Mouse (Mus musculus) hindbrain, embryonic 14.5 days (tissue): ENCODE results near the gene Plxdc1. TPM values are rescaled to one million over a fixed set of nuclear protein-coding genes. Genes with fewer than 3 reads are reported as not detected.

Source experiments
- ATAC-seq: fragments of 200-750 bp; cut with Nextera tagmentation; 2 replicates; pipeline ENCODE4 v1.8.0; 2017; ENCODE audit warnings: moderate number of reproducible peaks, mild to moderate bottlenecking, moderate TSS enrichment, moderate library complexity; ENCODE audit not compliant: low FRiP score
- DNase-seq: peaks from one replicate; pipeline ENCODE4 v3.0.0-alpha.2; 2015; ENCODE audit warnings: low spot score
- H3K27ac ChIP-seq: fragments of 300-500 bp; sonication (generic); 2 replicates; pipeline ENCODE4 v1.5.1; 2014; ENCODE audit warnings: mild to moderate bottlenecking, moderate library complexity
- H3K27me3 ChIP-seq: fragments of 300-500 bp; sonication (generic); 2 replicates; pipeline ENCODE4 v1.6.1; 2014; ENCODE audit warnings: mild to moderate bottlenecking, low read length, mixed read lengths; ENCODE audit not compliant: control insufficient read depth, insufficient read depth
- H3K36me3 ChIP-seq: fragments of 300-500 bp; sonication (generic); replicated peaks from 2 replicates; pipeline ENCODE4 v1.6.1; 2014; ENCODE audit not compliant: control insufficient read depth, insufficient read depth
- H3K4me1 ChIP-seq: fragments of 300-500 bp; sonication (generic); replicated peaks from 2 replicates; pipeline ENCODE4 v1.6.1; 2014; ENCODE audit warnings: antibody characterized with exemption, low read length, mixed read lengths; ENCODE audit not compliant: control insufficient read depth, insufficient read depth
- H3K4me2 ChIP-seq: fragments of 300-500 bp; sonication (generic); replicated peaks from 2 replicates; pipeline ENCODE4 v1.6.1; 2014; ENCODE audit warnings: mild to moderate bottlenecking, moderate library complexity
- H3K4me3 ChIP-seq: fragments of 300-500 bp; sonication (generic); replicated peaks from 2 replicates; pipeline ENCODE4 v1.5.1; 2014; ENCODE audit warnings: mild to moderate bottlenecking, low read length
- H3K9ac ChIP-seq: fragments of 300-500 bp; sonication (generic); 2 replicates; pipeline ENCODE4 v1.6.1; 2014
- H3K9me3 ChIP-seq: fragments of 300-500 bp; sonication (generic); 2 replicates; pipeline ENCODE4 v1.6.1; 2016; ENCODE audit warnings: low read length; ENCODE audit not compliant: control insufficient read depth
- WGBS: fragments of 180-500 bp; shearing (Covaris S2); extraction: QIAGEN DNeasy Blood & Tissue Kit; methylation state at CpG from one replicate; pipeline ENCODE4 v1.1.7; 2014; 5-methylcytosine and 5-hydroxymethylcytosine counted together
- microRNA-seq: library from miRNA; unstranded; fragments of <30 nt; microRNA quantifications from one replicate; pipeline ENCODE4, GENCODE M21; 2016
- polyA plus RNA-seq: library from polyadenylated mRNA; unstranded; fragments of >200 nt; fragmentation: Nextera tagmentation; extraction: Ambion mirVana; gene quantifications from 2 replicates; pipeline ENCODE4 v1.2.1, GENCODE M21; 2014

Gene Plxdc1
- polyA plus RNA-seq, 1 experiment from 2014 or later = 0.90 TPM

GRCm38 (mm10) chr11:97884601-97885185, 101.6 kb downstream of the Plxdc1 start:
- Histone ChIP-seq H3K4me3 (peak overlapping the region; percentile 49), H3K4me2 (peak overlapping the region; percentile 57), H3K9ac (peak overlapping the region; percentile 29; the same call in 1 of the 2 replicates), H3K9me3 (no peaks in the 10 kb centered on the region), H3K27me3 (no peaks in the 10 kb centered on the region), H3K4me1 (no peaks in the 10 kb centered on the region), H3K27ac (peak overlapping the region; percentile 76), H3K36me3 (no peaks in the 10 kb centered on the region)
- DNase-seq (no peak), ATAC-seq (no peak)
- WGBS = 27% methylated on average over 7 of the region's 7 CpGs

GRCm38 (mm10) chr11:97883918-97884600, 102.2 kb downstream of the Plxdc1 start, which contains the start of gene Fbxo47:
Gene Fbxo47 (minus strand): TSS chr11:97884154.
- H3K4me2 ChIP-seq = peak within 1 kb of the TSS; percentile 57
- H3K4me1 ChIP-seq = no peaks in the 10 kb centered on the region
- DNase-seq = peak; percentile 98
- H3K9me3 ChIP-seq = no peaks in the 10 kb centered on the region
- ATAC-seq = peak; percentile 97
- H3K27me3 ChIP-seq = no peaks in the 10 kb centered on the region
- no peaks in the 10 kb centered on the region for H3K36me3 ChIP-seq
- peak within 1 kb of the TSS; percentile 53 for H3K9ac ChIP-seq
- H3K27ac ChIP-seq = peak within 1 kb of the TSS; percentile 76
- H3K4me3 ChIP-seq = peak within 1 kb of the TSS; percentile 49
- 0% methylated on average over 37 of the region's 37 CpGs for WGBS

GRCm38 (mm10) chr11:97883542-97883917, 102.7 kb downstream of the Plxdc1 start:
- H3K9me3 ChIP-seq = no peaks in the 10 kb centered on the region
- peak; percentile 70 for ATAC-seq
- H3K27me3 ChIP-seq = no peaks in the 10 kb centered on the region
- H3K4me2 ChIP-seq = peak overlapping the region; percentile 57
- DNase-seq = peak; percentile 57
- H3K36me3 ChIP-seq = no peaks in the 10 kb centered on the region
- peak overlapping the region; percentile 49 for H3K4me3 ChIP-seq
- H3K27ac ChIP-seq = peak overlapping the region; percentile 76; the same call in 1 of the 2 replicates
- 4% methylated on average over 26 of the region's 26 CpGs for WGBS
- no peaks in the 10 kb centered on the region for H3K4me1 ChIP-seq
- H3K9ac ChIP-seq = peak overlapping the region; percentile 53

DNA sequence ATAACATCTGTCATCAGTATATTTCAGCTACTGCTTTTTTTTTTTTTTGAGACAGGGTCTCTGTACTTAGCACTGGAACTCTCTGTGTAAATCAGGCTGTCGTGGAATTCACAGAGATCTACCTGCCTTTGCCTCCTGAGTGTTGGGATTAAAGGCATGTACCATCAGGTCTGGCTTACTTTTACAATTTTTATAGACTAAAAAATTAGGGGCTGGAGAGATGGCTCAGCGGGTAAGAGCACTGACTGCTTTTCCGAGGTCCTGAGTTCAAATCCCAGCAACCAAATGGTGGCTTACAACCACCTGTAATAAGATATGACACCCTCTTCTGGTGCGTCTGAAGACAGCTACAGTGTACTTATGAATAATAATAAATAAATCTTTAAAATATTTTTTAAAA, 105.9 kb downstream of the Plxdc1 start:
- Histone ChIP-seq H3K9ac (no peak overlapping the region), H3K4me2 (no peak overlapping the region)
- 94% methylated on average over 4 of the region's 4 CpGs for WGBS

GRCm38 (mm10) chr11:97877341-97877740, 108.9 kb downstream of the Plxdc1 start:
- H3K9me3 ChIP-seq = no peaks in the 10 kb centered on the region
- ATAC-seq = no peak
- no peak for DNase-seq
- WGBS = 92% methylated on average over 2 of the region's 2 CpGs
- no peak overlapping the region for H3K27ac ChIP-seq
- H3K9ac ChIP-seq = no peak overlapping the region
- no peak overlapping the region for H3K4me2 ChIP-seq
- no peaks in the 10 kb centered on the region for H3K36me3 ChIP-seq
- H3K4me1 ChIP-seq = no peaks in the 10 kb centered on the region
- H3K4me3 ChIP-seq = no peak overlapping the region
- H3K27me3 ChIP-seq = no peaks in the 10 kb centered on the region

More for the DNA sequence above, 105.9 kb downstream of the Plxdc1 start:
- H3K9me3 ChIP-seq = no peaks in the 10 kb centered on the region
- ATAC-seq = no peak
- H3K27me3 ChIP-seq = no peaks in the 10 kb centered on the region
- no peak overlapping the region for H3K27ac ChIP-seq
- no peaks in the 10 kb centered on the region for H3K36me3 ChIP-seq
- no peaks in the 10 kb centered on the region for H3K4me1 ChIP-seq
- DNase-seq = no peak
- H3K4me3 ChIP-seq = no peak overlapping the region

DNA sequence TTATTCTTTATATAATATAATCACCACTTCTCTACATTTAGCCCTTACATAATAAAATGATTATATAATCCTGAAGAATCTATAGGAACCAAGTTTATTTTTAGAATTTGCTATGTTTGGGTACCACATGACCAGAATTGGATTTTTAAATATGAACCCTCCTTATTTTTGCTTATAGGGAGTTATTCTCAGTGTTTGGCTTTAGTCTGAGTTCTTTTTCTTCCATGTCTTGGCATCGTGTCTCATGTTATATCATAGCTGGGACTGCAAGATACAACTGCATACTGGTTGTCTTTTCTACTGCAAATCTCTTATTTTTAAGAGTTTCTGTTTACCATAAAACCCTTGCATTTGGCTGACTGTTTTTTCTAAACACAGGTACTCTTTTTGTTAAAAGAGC, 111.8 kb downstream of the Plxdc1 start:
- Histone ChIP-seq H3K36me3 (no peaks in the 10 kb centered on the region), H3K4me1 (no peaks in the 10 kb centered on the region), H3K4me3 (no peak overlapping the region), H3K27me3 (no peaks in the 10 kb centered on the region), H3K9ac (no peak overlapping the region), H3K27ac (no peak overlapping the region), H3K9me3 (no peaks in the 10 kb centered on the region), H3K4me2 (no peak overlapping the region)
- ATAC-seq (no peak), DNase-seq (no peak)
- 95% methylated on average over 1 of the region's 1 CpGs for WGBS

Small RNAs within 50 kb of the gene (microRNA-seq; reads per million reads assigned to microRNA genes)
- not detected for gene Gm22461
- gene Gm27597 = not detected

Other genes with a start within 250 kb of the Plxdc1 start
- gene Pip4k2b, start 241.7 kb downstream of the Plxdc1 start, polyA plus RNA-seq = 5.2 and 5.9 TPM in 2 replicates
- 8.1 and 11.2 TPM in 2 replicates for gene Cwc25, start 219.9 kb downstream of the Plxdc1 start, polyA plus RNA-seq
- 0.68 TPM in 1 of 2 replicates, not detected in the other for gene 1700001P01Rik, start 210.5 kb downstream of the Plxdc1 start, polyA plus RNA-seq
- gene Rpl23, start 204.0 kb downstream of the Plxdc1 start, polyA plus RNA-seq = 324 and 419 TPM in 2 replicates
- gene Lasp1, start 187.4 kb downstream of the Plxdc1 start, polyA plus RNA-seq = 110 and 126 TPM in 2 replicates
- 38.2 and 38.8 TPM in 2 replicates for gene B230217C12Rik, start 145.7 kb downstream of the Plxdc1 start, polyA plus RNA-seq
- 0.37 and 0.72 TPM in 2 replicates for gene Fbxo47, start 102.3 kb downstream of the Plxdc1 start, polyA plus RNA-seq
- 6.5 and 11.0 TPM in 2 replicates for gene Arl5c, start 9.7 kb upstream of the Plxdc1 start, polyA plus RNA-seq
- gene Cacnb1, start 36.6 kb upstream of the Plxdc1 start, polyA plus RNA-seq = 40.0 and 40.3 TPM in 2 replicates
- 614 and 694 TPM in 2 replicates for gene Rpl19, start 40.3 kb upstream of the Plxdc1 start, polyA plus RNA-seq
- 6.7 and 7.3 TPM in 2 replicates for gene Stac2, start 67.0 kb upstream of the Plxdc1 start, polyA plus RNA-seq
- gene Fbxl20, start 164.0 kb upstream of the Plxdc1 start, polyA plus RNA-seq = 18.6 and 19.1 TPM in 2 replicates
- gene Med1, start 206.8 kb upstream of the Plxdc1 start, polyA plus RNA-seq = 53.2 and 54.7 TPM in 2 replicates
- gene Cdk12, start 216.6 kb upstream of the Plxdc1 start, polyA plus RNA-seq = 7.9 and 10.3 TPM in 2 replicates